Mouse (Mus musculus): ENCODE results near the gene Ip6k1.

Ip6k1 gene

GRCm38 (mm10) chr9:108035331-108036156 lies 33.2 kb downstream of the Ip6k1 start:
- DNase-seq: no peak

GRCm38 (mm10) chr9:108044751-108045492 lies 42.6 kb downstream of the Ip6k1 start:
- no peak for DNase-seq

- no peak for DNase-seq
Observed at GRCm38 (mm10) chr9:108046582-108046981, 44.3 kb downstream of the Ip6k1 start.

GRCm38 (mm10) chr9:108047601-108048565 lies 45.6 kb downstream of the Ip6k1 start:
- DNase-seq: peak; percentile 73

- no peak for DNase-seq
Observed at GRCm38 (mm10) chr9:108048566-108048955, 46.3 kb downstream of the Ip6k1 start.

GRCm38 (mm10) chr9:108049016-108049455 lies 46.7 kb downstream of the Ip6k1 start, which contains the start of gene Gmppb:
Gmppb (plus strand) TSS chr9:108049242.
- DNase-seq: peak; percentile 97

- DNase-seq: no peak
Observed at GRCm38 (mm10) chr9:108049561-108050251, 47.4 kb downstream of the Ip6k1 start.

- DNase-seq: no peak
Observed at GRCm38 (mm10) chr9:108051184-108051930, 49.1 kb downstream of the Ip6k1 start.

- no peak for DNase-seq
Observed at GRCm38 (mm10) chr9:108051931-108052220, 49.6 kb downstream of the Ip6k1 start.

- no peak for DNase-seq
Observed at GRCm38 (mm10) chr9:108052411-108052810, 50.1 kb downstream of the Ip6k1 start.

- DNase-seq: peak; percentile 96
Observed at GRCm38 (mm10) chr9:108052885-108053664, 50.8 kb downstream of the Ip6k1 start, which contains the start of gene Amigo3. Amigo3 (plus strand) TSS chr9:108053159.

GRCm38 (mm10) chr9:108053665-108054225 lies 51.4 kb downstream of the Ip6k1 start:
- DNase-seq: no peak

GRCm38 (mm10) chr9:108054331-108055040 lies 52.2 kb downstream of the Ip6k1 start:
- DNase-seq: no peak

- no peak for DNase-seq
Observed at GRCm38 (mm10) chr9:108055061-108055460, 52.8 kb downstream of the Ip6k1 start.

- DNase-seq: no peak
Observed at GRCm38 (mm10) chr9:108055661-108056237, 53.4 kb downstream of the Ip6k1 start.

GRCm38 (mm10) chr9:108056361-108057261 lies 54.3 kb downstream of the Ip6k1 start:
- DNase-seq: no peak

GRCm38 (mm10) chr9:108057262-108057562 lies 54.9 kb downstream of the Ip6k1 start:
- DNase-seq: no peak

- DNase-seq: no peak
Observed at GRCm38 (mm10) chr9:108058291-108058690, 56.0 kb downstream of the Ip6k1 start.
